Mouse (Mus musculus) splenic B cell, adult 2 months (primary cell): ENCODE results near the gene Spats2l.

ENCODE experiments used
- DNase-seq: peaks from one replicate; pipeline ENCODE4 v3.0.0-alpha.2; 2011; ENCODE audit warnings: low read depth, low spot score
- H3K27me3 ChIP-seq: 2 replicates; pipeline ENCODE4 v1.6.1; 2012; ENCODE audit warnings: mild to moderate bottlenecking, low read length, moderate library complexity, mixed read lengths; ENCODE audit not compliant: control insufficient read depth, poor library complexity, insufficient read depth, severe bottlenecking
- H3K36me3 ChIP-seq: 2 replicates; pipeline ENCODE4 v1.6.1; 2012; ENCODE audit warnings: mild to moderate bottlenecking, low read length, moderate library complexity, mixed read lengths; ENCODE audit not compliant: control insufficient read depth, poor library complexity, insufficient read depth, severe bottlenecking

Spats2l gene

DNA sequence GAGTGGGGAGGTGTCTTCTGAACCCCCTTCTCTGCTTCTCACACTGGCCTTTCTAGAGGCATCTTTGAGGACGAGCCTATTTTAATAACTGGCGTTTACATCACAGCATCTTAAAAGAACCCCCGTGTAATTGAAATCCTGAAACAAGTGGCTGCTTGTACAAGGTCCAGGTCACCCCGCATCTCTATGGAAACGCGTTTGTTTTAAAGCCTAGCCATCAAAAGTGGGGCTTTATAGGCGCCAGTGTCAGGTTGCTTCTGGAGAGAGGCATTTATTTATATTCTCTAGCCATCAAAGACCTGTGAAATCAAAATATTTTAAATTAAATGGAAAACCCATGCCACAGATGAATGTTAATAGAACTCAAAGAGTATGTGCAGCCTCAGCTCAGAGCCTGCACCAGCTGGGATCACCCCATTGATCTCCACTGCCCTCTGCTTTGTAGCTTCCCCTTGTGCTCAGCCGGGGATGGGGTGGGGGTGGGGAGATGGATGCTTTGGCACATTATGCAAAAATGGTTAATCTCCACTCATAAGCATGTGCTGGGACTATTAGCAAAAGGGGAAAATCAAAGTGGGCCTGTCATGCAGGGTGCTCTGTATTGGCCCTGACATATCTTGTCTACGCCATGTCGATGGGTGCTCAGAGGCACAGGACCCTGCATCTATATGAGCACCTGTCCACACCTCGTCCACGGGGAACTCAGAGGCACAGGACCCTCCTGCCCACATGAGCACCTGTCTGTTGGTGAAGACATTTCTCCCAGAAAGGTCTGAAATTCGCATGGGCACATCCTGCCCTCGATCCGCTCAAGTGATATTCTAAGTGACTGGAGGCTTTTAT lies 73.1 kb downstream of the Spats2l start:
- DNase-seq = no peak
- no peaks in the 10 kb centered on the region for H3K27me3 ChIP-seq
- no peaks in the 10 kb centered on the region for H3K36me3 ChIP-seq

DNA sequence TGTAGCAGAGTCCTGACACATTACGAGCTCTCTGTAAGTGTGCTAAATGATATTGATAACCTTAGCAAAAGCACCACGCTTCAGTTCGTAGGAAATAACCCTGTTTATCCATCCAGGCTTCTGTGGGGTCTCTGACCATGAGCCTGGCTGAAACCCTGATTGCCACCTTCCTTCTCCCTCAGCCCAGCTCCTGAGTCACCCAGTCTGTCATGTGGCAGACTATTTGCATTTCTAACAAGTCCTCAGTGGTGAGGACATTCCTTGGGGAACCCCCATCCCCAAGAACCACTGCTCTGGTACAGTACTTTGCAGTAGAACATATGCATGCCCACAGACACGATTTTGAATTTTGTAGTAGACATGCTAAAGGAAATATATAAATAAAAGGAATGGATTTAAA lies 75.1 kb downstream of the Spats2l start:
- no peak for DNase-seq
- Histone ChIP-seq H3K36me3 (no peaks in the 10 kb centered on the region), H3K27me3 (no peaks in the 10 kb centered on the region; the same call in 1 of the 2 replicates)

DNA sequence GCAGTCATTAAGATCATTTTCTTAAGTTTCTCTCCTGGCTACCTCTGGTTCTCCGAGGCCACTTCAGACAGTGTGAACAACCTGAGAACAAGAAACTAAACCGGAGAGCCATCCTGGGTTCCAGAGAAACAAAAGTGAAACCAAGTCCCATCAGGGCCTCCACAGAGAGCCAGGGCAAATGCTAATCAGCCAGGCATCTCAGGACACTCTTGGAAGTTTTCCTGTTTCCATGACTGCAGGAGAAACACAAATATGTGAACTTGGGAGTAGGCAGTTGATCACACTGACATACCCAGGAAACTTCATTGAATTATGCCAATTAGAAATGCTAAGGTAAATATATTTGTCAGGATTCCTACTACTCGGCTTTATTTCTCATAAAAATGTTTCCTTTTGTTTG lies 76.0 kb downstream of the Spats2l start:
- no peak for DNase-seq
- H3K36me3 ChIP-seq = no peaks in the 10 kb centered on the region

DNA sequence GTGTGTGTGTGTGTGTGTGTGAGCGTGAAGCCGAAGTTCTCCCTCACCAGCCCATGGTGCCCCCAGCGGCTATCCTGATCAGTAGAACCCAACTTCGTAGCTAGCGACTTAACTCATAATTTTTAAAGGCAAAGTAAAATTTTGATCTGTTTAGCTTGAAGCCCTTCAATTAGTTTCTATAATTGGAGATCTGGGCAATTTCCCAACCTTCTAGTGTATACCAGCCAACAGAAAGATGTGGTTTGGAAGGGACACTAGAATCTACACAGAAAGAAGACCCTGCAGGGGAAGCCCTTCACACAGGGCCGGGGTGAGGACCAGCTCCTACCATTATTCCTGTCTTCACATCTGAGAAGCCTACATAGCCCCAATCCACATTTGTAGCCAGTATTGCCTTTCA lies 77.9 kb downstream of the Spats2l start:
- H3K36me3 ChIP-seq = no peaks in the 10 kb centered on the region
- H3K27me3 ChIP-seq = no peaks in the 10 kb centered on the region; the same call in 1 of the 2 replicates
- no peak for DNase-seq

More for the DNA sequence above, 76.0 kb downstream of the Spats2l start:
- H3K27me3 ChIP-seq = no peaks in the 10 kb centered on the region; the same call in 1 of the 2 replicates

DNA sequence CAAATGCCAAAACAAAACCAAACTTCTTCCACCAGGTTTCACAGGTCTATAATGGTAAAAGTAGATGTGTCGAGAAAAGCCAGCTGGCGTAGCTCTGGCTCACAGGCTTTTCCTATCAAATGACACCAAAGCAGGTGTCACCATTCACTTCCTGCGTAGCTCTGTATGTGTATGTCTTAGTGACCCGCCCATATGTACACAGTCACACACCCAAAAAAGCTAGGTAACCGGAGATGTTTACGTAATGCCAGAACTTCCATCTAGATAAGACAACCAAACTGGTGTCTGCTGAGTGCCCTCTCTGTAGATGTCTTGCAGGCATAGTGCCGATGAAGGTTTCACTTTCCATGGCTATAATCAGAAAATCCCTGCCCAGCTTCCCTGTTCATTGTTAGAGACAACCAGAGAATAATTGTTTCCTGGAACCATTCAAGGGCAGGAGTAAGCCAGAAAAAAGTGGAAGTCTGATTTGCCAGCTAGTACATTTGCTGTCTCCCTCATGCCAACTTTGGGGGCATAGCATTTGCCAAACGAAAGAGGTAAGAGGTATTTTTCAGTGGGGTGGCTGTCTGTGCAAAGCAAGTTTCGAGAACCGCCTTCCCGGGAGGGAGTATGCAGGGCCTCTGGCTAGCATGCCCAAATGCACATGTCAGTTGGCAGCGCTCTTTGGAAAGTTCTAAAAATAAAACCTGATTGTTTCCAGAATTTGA lies 78.8 kb downstream of the Spats2l start:
- DNase-seq = no peak
- H3K36me3 ChIP-seq = no peaks in the 10 kb centered on the region
- no peaks in the 10 kb centered on the region; the same call in 1 of the 2 replicates for H3K27me3 ChIP-seq

DNA sequence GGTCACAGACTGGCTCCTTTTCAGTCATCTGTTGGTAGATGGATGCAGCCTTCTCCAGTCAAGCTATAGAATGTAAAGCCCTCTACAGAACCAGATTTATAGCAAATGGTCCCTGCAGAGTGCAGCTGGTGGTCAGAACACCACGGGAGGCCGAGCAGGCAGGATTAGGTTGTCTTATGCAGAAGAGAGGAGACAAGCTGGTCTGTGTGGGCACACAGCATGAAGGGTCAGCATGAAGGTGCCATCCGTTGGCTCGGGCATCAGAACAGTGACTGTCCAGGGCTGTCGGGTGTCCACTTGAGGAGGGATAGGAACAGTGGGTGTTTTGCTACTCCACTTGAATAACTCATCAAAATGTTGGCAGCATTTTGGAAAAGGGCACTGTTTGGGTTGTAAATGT lies 83.8 kb downstream of the Spats2l start:
- H3K27me3 ChIP-seq = no peaks in the 10 kb centered on the region; the same call in 1 of the 2 replicates
- H3K36me3 ChIP-seq = no peaks in the 10 kb centered on the region
- no peak for DNase-seq

DNA sequence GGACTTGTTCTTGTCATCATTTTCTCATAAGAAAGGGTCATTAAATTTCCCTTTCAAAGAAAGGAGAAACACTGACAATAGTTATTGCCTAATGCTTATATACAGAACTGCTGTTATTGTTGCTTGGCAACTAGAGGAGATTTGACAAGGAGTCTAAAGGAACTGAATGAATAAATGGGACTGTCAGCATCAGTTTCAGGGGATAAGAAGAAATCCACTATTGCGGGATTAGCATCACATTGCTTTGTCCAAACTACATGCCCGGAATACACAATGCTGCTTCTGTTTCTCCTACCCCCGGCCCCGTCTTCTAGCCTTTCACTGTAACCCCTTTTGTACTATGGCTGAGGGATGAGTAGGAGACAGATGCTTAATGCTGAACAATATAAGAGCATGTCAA lies 88.1 kb downstream of the Spats2l start:
- H3K27me3 ChIP-seq = no peaks in the 10 kb centered on the region
- no peak for DNase-seq
- no peaks in the 10 kb centered on the region for H3K36me3 ChIP-seq

DNA sequence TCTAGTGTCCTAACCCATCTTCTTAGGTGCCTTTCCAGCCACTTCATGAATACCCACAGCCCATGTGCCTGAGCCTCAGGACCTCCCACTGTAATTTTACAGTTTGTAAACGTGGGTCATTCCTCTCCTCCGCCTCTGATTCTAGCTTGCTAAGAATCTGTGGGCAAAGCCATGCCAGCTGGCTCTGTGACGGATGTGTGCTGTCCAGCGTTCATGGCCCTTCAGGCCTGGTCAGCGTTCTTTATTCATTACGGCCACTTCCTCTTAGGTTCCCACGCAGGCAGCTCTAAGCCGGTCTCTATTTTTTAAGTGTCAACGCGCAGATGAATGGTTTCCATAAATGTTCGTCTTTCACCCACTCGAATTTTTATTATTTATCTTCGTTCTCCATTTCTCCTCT lies 94.7 kb downstream of the Spats2l start:
- no peaks in the 10 kb centered on the region for H3K36me3 ChIP-seq
- H3K27me3 ChIP-seq = no peaks in the 10 kb centered on the region
- DNase-seq = no peak

DNA sequence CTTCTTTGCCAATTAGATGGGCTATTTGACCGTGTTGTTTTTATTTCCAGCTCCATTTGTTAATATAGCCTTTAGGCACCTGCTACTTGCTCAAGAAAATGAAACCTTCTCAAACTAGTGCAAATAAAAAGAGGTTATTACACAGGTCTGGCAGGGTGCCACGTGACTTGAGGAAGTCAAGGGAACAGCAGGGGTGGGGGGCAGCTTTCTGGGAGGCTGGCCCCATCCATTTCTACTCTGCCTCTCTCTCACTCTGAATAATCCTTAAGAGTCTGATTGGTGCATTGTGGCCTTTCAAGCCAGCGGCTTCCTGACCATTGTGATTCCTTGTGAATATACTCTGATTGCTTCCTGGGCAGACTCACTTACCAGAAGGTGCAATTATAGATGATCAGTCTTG lies 98.0 kb downstream of the Spats2l start:
- DNase-seq = no peak
- no peaks in the 10 kb centered on the region for H3K27me3 ChIP-seq
- H3K36me3 ChIP-seq = no peaks in the 10 kb centered on the region

DNA sequence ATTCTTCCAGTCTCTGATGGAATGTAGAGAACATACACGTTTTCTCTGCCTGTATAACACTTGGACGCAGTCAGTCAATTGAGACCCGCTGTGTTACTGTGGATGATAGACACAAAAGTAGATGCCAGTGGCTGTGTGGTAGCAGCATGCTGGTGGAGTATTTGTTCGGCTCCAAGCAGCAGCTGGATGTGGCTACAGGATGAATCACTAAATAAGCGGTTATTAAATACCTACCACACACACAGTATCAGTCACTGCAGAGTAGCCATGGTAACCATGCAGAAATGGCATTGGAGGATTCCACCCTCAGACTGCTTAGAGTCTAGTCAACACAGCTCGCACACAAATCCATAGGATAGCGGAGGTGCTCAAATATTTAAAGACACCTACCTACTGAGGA lies 100.0 kb downstream of the Spats2l start:
- Histone ChIP-seq H3K36me3 (no peaks in the 10 kb centered on the region), H3K27me3 (no peaks in the 10 kb centered on the region)
- no peak for DNase-seq

DNA sequence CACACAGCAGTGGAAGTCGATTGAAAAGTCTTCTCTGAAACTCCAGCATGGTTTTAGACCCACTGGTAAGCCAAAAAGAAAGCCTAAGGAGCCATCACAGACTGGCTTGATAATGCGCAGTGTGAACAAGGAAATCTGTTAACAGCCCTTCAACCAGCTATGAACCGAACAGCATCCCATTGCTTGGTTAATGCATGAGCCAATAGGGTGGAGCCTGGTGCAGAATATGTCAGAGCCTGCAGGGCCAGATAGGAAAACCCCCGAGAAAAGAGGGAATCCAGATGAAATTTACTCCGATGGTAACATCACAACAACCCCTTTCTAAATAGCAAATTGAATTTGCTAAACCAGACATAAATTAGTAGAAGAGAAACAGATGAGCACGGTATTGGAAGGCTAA lies 101.1 kb downstream of the Spats2l start:
- Histone ChIP-seq H3K36me3 (no peaks in the 10 kb centered on the region), H3K27me3 (no peaks in the 10 kb centered on the region)
- DNase-seq = no peak

DNA sequence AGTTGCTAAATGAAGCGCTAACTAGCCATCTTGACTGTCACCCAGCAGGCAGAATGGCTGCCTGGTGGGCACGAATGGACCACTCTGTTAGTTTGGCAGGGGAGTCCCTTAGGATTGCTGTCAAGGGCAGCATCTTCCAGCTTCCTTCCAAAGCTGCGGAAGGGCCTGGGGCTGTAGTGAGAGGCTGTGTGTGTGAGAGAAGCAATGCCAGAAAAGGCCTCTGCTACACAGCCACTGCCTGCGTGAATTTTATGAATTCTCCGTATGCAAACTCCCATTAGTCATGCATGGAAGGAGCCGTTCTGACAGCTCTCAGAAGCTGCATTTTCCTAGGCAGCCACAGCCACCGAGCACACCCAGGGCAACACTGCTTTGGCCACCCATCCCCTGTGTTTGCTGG lies 101.5 kb downstream of the Spats2l start:
- Histone ChIP-seq H3K27me3 (no peaks in the 10 kb centered on the region), H3K36me3 (no peaks in the 10 kb centered on the region)
- DNase-seq = no peak

DNA sequence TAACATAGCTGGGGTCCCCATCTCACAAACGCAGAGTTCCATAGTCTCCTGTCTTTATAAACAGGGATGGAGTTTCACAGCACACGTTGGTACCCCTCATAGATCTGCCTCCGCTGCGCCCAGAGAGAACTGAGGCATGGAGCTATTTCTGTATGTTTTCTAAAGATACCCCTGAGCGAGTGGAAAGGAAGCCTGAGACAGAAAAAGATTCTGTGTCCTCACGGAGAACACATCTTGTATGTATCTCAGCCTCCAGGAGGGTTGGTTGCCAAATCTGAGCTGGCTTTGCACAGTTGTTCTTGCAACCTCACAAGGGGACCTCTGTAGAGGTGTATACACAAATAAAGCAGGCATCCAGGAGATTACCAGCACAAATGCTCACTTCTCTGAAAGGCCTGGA lies 105.0 kb downstream of the Spats2l start:
- no peaks in the 10 kb centered on the region for H3K36me3 ChIP-seq
- H3K27me3 ChIP-seq = no peaks in the 10 kb centered on the region
- DNase-seq = no peak

DNA sequence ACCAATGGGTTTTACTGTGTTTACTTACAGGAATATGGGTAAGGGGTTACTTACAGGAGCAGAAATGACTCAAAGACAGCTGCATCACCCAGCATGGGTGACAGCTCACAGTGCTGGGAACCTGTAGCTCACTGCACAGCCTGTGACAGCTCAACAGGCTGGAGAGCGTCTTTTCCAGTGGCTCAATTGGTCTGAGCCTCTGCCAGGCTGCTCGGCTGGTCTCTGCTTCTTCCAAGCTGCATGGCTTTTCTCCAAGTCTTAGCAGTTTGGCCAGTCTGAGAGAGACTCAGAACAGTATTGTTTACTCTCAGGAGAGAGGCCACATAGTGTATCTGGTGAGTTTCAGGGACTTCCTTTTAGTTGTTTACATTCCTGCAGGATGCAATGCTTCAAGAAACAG lies 110.9 kb downstream of the Spats2l start:
- Histone ChIP-seq H3K27me3 (no peaks in the 10 kb centered on the region), H3K36me3 (no peaks in the 10 kb centered on the region)
- DNase-seq = no peak

DNA sequence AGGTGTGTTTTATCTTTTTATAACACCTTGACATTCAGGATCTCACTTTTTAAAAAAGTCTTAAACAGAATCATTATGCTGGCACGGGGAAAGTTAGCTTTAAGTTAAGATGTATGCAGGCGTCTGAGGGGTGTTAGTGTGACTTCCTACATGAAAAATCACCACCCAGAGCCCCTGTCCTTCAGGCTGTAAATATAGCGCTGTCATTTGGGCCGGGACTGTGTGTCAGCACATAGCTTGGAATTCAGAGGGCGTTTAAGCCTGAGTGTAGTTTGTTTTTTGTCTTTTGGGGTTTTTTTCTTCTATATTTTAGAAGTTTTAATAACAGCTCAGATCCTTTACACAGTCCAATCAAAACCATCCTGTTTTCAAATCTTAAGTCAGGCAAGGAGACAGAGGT lies 115.8 kb downstream of the Spats2l start:
- no peaks in the 10 kb centered on the region for H3K36me3 ChIP-seq
- no peaks in the 10 kb centered on the region for H3K27me3 ChIP-seq
- DNase-seq = no peak
